Mouse (Mus musculus) liver, adult 2 months (tissue): Measurements from ENCODE around the gene Top2a. TPM values are rescaled to one million over a fixed set of nuclear protein-coding genes. Genes with fewer than 3 reads are reported as not detected.

Experiments
- DNase-seq: peaks from one replicate; pipeline ENCODE4 v3.0.0-alpha.2; 2011; ENCODE audit warnings: low read depth, low spot score; ENCODE audit errors: extremely low read depth
- H3K27ac ChIP-seq: fragments of 200-500 bp; replicated peaks from 2 replicates; pipeline ENCODE4 v1.5.1; 2012; ENCODE audit warnings: low read depth, mild to moderate bottlenecking, control low read depth, inconsistent platforms, low read length; ENCODE audit not compliant: insufficient read depth
- H3K27me3 ChIP-seq: fragments of 200-500 bp; 2 replicates; pipeline ENCODE4 v1.6.1; 2012; ENCODE audit warnings: mild to moderate bottlenecking, moderate library complexity, low read length, inconsistent platforms; ENCODE audit not compliant: control insufficient read depth, insufficient read depth
- H3K36me3 ChIP-seq: fragments of 200-500 bp; 2 replicates; pipeline ENCODE4 v1.6.1; 2012; ENCODE audit warnings: low read length, inconsistent platforms; ENCODE audit not compliant: control insufficient read depth, insufficient read depth
- H3K4me1 ChIP-seq: fragments of 200-500 bp; 2 replicates; pipeline ENCODE4 v1.6.1; 2011; ENCODE audit warnings: low read length; ENCODE audit not compliant: control insufficient read depth, insufficient read depth
- H3K4me3 ChIP-seq: fragments of 200-500 bp; 2 replicates; pipeline ENCODE4 v1.5.1; 2011; ENCODE audit warnings: low read depth, mild to moderate bottlenecking, control low read depth, low read length, moderate library complexity; ENCODE audit not compliant: insufficient read depth
- H3K79me2 ChIP-seq: fragments of 200-500 bp; 2 replicates; pipeline ENCODE4 v1.6.1; 2012; ENCODE audit warnings: inconsistent platforms, mild to moderate bottlenecking, low read length, moderate library complexity; ENCODE audit not compliant: control insufficient read depth, insufficient read depth
- H3K9ac ChIP-seq: fragments of 200-500 bp; 2 replicates; pipeline ENCODE4 v1.6.1; 2012; ENCODE audit warnings: low read depth, mild to moderate bottlenecking, control low read depth, inconsistent platforms, low read length
- CTCF ChIP-seq: fragments of 200-500 bp; IDR thresholded peaks from 2 replicates; pipeline ENCODE4 v1.5.1; 2011; ENCODE audit warnings: low read depth, low read length, control low read depth
- POLR2A ChIP-seq: fragments of 200-500 bp; IDR thresholded peaks from 2 replicates; pipeline ENCODE4 v1.6.1; 2011; ENCODE audit warnings: low read length, control low read depth; ENCODE audit not compliant: insufficient read depth; ENCODE audit errors: extremely low read depth
- WGBS: fragments of 180-500 bp; shearing (Covaris S2); methylation state at CpG from one replicate; pipeline ENCODE4 v1.1.7; 2018; 5-methylcytosine and 5-hydroxymethylcytosine counted together
- polyA plus RNA-seq: library from polyadenylated mRNA; depleted of rRNA; stranded (reverse); fragments of >200 nt; gene quantifications from 2 replicates; pipeline ENCODE4 v1.2.3, GENCODE M21; 2012
- total RNA-seq: library from RNA; depleted of rRNA; stranded (reverse); fragments of >200 nt; gene quantifications from 2 replicates; pipeline ENCODE4 v1.2.3, GENCODE M21; 2014

Gene Top2a
- total and polyA plus RNA-seq, 2 experiments = 0.31 to 1.8 TPM

GRCm38 (mm10) chr11:99042834-99043431 is 18.9 kb upstream of the Top2a start:
- peak overlapping the region; percentile 98 for H3K27ac ChIP-seq
- 2% methylated on average over 12 of the region's 12 CpGs for WGBS
- peaks cover 21% of the 10 kb centered on the region for H3K4me1 ChIP-seq
- H3K27me3 ChIP-seq = no peaks in the 10 kb centered on the region
- H3K9ac ChIP-seq = peak overlapping the region; percentile 99
- peaks cover 14% of the 10 kb centered on the region; the same call in 1 of the 2 replicates for H3K36me3 ChIP-seq
- peaks cover 11% of the 10 kb centered on the region for H3K79me2 ChIP-seq
- H3K4me3 ChIP-seq = peak overlapping the region; percentile 92
- TF ChIP-seq CTCF (no peak), POLR2A (0 out of 2 replicates have a peak, but pooled peaks have one; percentile 45)
- DNase-seq = peak; percentile 87

- Histone ChIP-seq H3K27me3 (no peaks in the 10 kb centered on the region), H3K36me3 (peaks cover 7% of the 10 kb centered on the region; the same call in 1 of the 2 replicates), H3K4me1 (peaks cover 13% of the 10 kb centered on the region), H3K9ac (peak overlapping the region; percentile 99), H3K4me3 (peak overlapping the region; percentile 92), H3K27ac (peak overlapping the region; percentile 98), H3K79me2 (peaks cover 11% of the 10 kb centered on the region)
- TF ChIP-seq POLR2A (no peak), CTCF (no peak)
- peak; percentile 61 for DNase-seq
- WGBS = 6% methylated on average over 16 of the region's 16 CpGs
Measured at GRCm38 (mm10) chr11:99041841-99042780, 18.1 kb upstream of the Top2a start.

GRCm38 (mm10) chr11:99041051-99041729 is 17.2 kb upstream of the Top2a start, which contains the start of gene Igfbp4:
Gene Igfbp4 (plus strand): TSS chr11:99041244.
- peak; percentile 99 for TF ChIP-seq POLR2A
- no peak for TF ChIP-seq CTCF
- peaks cover 11% of the 10 kb centered on the region for H3K4me1 ChIP-seq
- peak within 1 kb of the TSS; percentile 92 for H3K4me3 ChIP-seq
- no peaks in the 10 kb centered on the region for H3K27me3 ChIP-seq
- WGBS = 2% methylated on average over 61 of the region's 63 CpGs
- H3K9ac ChIP-seq = peak within 1 kb of the TSS; percentile 99
- H3K79me2 ChIP-seq = peaks cover 11% of the 10 kb centered on the region
- H3K27ac ChIP-seq = peak within 1 kb of the TSS; percentile 98
- peak; percentile 75 for DNase-seq
- H3K36me3 ChIP-seq = peaks cover 7% of the 10 kb centered on the region; the same call in 1 of the 2 replicates

- Histone ChIP-seq H3K27me3 (no peaks in the 10 kb centered on the region), H3K9ac (peak overlapping the region; percentile 99), H3K4me1 (peaks cover 7% of the 10 kb centered on the region), H3K79me2 (peaks cover 11% of the 10 kb centered on the region), H3K36me3 (peaks cover 3% of the 10 kb centered on the region; the same call in 1 of the 2 replicates), H3K4me3 (peak overlapping the region; percentile 92), H3K27ac (peak overlapping the region; percentile 98)
- under 1% methylated on average over 17 of the region's 17 CpGs for WGBS
- DNase-seq = peak; percentile 82
- peak; percentile 40 for TF ChIP-seq CTCF
- no peak for TF ChIP-seq POLR2A
Measured at GRCm38 (mm10) chr11:99040346-99040974, 16.5 kb upstream of the Top2a start.

- peaks cover 11% of the 10 kb centered on the region for H3K79me2 ChIP-seq
- H3K36me3 ChIP-seq = peaks cover 2% of the 10 kb centered on the region; the same call in 1 of the 2 replicates
- H3K4me3 ChIP-seq = peak overlapping the region; percentile 19; the same call in 1 of the 2 replicates
- DNase-seq = peak; percentile 77
- H3K4me1 ChIP-seq = peaks cover 3% of the 10 kb centered on the region
- peak overlapping the region; percentile 60 for H3K9ac ChIP-seq
- WGBS = under 1% methylated on average over 15 of the region's 15 CpGs
- peak; percentile 84 for TF ChIP-seq CTCF
- no peak for TF ChIP-seq POLR2A
- H3K27ac ChIP-seq = peak overlapping the region; percentile 45
- no peaks in the 10 kb centered on the region for H3K27me3 ChIP-seq
Measured at GRCm38 (mm10) chr11:99039782-99040181, 15.8 kb upstream of the Top2a start.
